Mouse (Mus musculus) Patski (cell line): Measurements from ENCODE around the gene Gm45837. TPM values are rescaled to one million over a fixed set of nuclear protein-coding genes. Genes with fewer than 3 reads are reported as not detected.

ENCODE experiments used
- ATAC-seq: fragments of 100-300 bp; one replicate; pipeline ENCODE4 v1.8.0; 2021
- CTCF ChIA-PET: fragments of 350-600 bp; sonication (Branson Sonifier 250); formaldehyde crosslinking; loops from one replicate; lab custom pipeline; 2022; ENCODE audit warnings: inconsistent platforms; lab: Charles Lee
- POLR2A ChIA-PET: fragments of 350-600 bp; sonication (Branson Sonifier 250); formaldehyde crosslinking; loops from one replicate; lab custom pipeline; 2022; ENCODE audit warnings: antibody characterized with exemption, inconsistent platforms; lab: Charles Lee
- DNase-seq: peaks from one replicate; pipeline ENCODE4 v3.0.0-alpha.2; 2011; ENCODE audit warnings: low read depth, low spot score
- H3K27me3 ChIP-seq: fragments of 371-371 bp; one replicate; pipeline ENCODE4 v1.5.1; 2021
- CTCF ChIP-seq: fragments of 100-300 bp; IDR thresholded peaks from one replicate; pipeline ENCODE4 v1.5.1; 2021
- in situ Hi-C: fragments of 300-500 bp; cut with MboI; formaldehyde crosslinking; loops from 3 replicates; pipeline ENCODE4 v1.11.1; 2018; ENCODE audit warnings: low pct_unique_long_range_greater_than_20kb, mixed read lengths
- polyA plus RNA-seq: library from polyadenylated mRNA; unstranded; gene quantifications from one replicate; pipeline ENCODE4 v1.2.3, GENCODE M21; 2021

The Gm45837 gene
- polyA plus RNA-seq, 1 experiment from 2014 or later = 0.78 TPM

DNA sequence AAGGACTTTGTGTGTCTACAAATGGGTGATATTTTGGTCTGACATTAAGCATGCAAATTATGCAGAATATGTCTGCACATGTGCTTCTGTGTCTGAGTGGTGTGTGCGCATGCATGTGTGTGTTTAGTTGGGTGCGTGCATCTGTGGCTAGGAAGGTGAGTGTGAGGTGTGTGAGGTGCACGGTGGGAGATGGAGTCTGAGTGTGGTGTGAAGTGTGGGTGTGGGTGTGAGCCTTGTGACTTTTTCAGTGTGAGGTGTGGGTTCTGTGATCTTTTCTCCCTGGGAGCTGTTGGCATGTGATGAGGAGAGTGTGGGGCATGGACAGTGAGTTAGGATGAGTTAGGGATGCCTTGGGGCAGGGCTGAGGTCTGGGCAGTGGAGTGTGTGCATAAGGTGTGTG is 42.6 kb downstream of the Gm45837 start:
- in situ Hi-C loops = no loop called here
- ATAC-seq = no peak
- H3K27me3 ChIP-seq = peaks cover 5% of the 10 kb centered on the region
- DNase-seq = no peak
- CTCF ChIA-PET = no interaction called here
- no peak for TF ChIP-seq CTCF
- POLR2A ChIA-PET = no interaction called here

DNA sequence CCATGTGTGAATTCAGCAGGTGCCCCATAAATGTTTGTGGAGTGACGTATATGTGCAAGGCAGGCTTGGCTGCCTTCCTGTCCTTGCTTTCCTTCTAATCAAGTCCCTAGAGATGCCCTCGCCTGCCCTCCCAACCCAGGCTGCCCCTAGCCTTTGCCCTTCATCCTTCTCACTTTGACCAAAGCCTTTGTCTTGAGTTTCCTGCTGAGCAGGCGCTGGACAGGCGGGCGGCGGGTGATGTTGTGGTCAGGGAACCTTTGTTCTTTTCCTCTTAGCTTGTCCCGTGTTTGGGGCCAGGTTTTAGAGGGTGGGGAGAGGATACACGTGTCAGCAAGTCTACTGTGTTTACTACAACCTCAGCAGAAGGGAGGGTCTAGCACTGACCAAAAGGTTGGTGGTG is 43.0 kb downstream of the Gm45837 start:
- CTCF ChIA-PET = no interaction called here
- POLR2A ChIA-PET = no interaction called here
- DNase-seq = no peak
- ATAC-seq = no peak
- no peak for TF ChIP-seq CTCF
- in situ Hi-C loops = no loop called here
- peaks cover 5% of the 10 kb centered on the region for H3K27me3 ChIP-seq

DNA sequence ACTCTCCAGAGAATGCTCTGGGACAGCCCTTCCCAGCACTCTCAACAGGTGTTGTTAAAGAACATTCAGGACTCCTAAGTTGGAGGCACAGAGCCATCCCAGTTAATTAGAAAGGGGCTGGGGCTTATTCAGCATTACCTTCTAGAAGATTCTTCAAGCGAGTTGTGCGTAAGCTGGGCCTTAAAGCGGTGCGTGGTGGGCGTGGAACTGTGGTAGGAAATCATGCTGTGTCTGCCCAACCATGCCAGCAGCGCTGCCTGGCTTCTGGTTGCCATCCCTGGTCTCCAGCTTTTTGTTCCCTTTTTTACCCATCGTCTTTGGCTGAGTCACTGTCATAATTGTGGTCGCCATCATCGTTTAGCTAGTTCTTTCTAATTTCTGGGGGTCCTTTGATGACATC is 43.8 kb downstream of the Gm45837 start:
- no peak for ATAC-seq
- POLR2A ChIA-PET = no interaction called here
- in situ Hi-C loops = no loop called here
- CTCF ChIA-PET = no interaction called here
- TF ChIP-seq CTCF = no peak
- H3K27me3 ChIP-seq = peaks cover 5% of the 10 kb centered on the region
- DNase-seq = no peak

DNA sequence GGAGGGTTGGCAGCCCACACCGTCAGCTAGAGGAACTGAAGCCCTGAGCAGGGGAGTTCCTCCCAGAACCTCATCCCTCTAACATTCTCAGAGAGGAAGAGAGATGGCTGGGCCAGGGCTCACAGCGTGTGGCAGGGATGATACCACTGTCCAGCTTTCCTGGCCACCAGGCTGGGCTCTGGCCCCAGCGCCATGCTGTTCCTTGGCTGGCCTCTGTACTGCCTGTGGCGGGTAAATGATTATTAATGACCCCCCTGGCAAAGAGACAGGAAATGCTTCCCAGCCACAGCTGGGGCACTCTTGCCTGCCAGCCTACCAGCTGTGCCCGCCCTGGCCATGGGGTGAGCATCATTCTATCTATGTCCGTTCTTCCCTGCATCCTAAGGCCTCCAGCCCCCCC is 44.5 kb downstream of the Gm45837 start:
- H3K27me3 ChIP-seq = peaks cover 5% of the 10 kb centered on the region
- ChIA-PET CTCF (no interaction called here), POLR2A (no interaction called here)

DNA sequence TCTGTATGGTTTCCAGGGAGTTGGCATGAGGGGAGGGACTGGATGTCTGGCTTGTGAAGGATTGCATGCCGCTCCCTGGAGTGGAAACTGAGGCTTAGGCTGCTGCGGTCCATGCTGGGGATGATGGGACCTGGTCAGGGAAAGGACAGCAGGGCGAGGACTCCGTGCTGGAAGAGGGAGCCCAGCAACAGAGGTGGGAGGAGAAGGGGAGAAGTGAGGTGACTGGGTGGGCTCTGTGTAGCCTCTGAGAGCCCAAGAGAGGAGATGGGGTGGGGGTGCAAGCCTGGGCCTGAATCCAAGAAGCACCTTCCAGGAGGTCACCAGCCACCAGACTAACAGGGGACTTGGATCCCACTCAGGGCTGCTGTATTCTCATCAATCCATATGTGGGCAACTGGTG is 45.6 kb downstream of the Gm45837 start:
- POLR2A ChIA-PET = no interaction called here
- ATAC-seq = no peak

More for the DNA sequence above, 44.5 kb downstream of the Gm45837 start:
- TF ChIP-seq CTCF = no peak
- DNase-seq = no peak
- ATAC-seq = no peak
- in situ Hi-C loops = no loop called here

DNA sequence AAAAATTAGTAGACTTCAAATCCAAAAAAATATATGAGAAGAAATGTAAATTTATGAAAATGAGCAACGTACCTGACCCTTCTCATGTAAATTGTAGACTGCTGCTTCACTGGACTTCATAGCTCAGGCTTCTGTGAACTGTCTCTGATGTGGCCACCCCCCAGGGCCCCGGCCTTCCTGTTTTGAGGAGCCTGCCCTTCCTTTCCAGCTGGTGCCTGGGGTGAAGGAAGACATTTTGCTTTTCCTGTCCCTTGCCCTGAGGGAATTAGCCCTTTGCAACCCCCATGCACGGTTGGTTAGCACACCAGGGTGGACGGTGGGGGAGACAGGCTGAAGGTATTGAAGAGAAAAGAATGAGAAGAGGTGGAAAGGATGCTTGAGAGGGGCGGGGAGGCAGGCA is 46.1 kb downstream of the Gm45837 start:
- no peak for DNase-seq
- no peak for TF ChIP-seq CTCF
- in situ Hi-C loops = no loop called here
- POLR2A ChIA-PET = no interaction called here
- peaks cover 5% of the 10 kb centered on the region for H3K27me3 ChIP-seq
- ATAC-seq = no peak
- CTCF ChIA-PET = no interaction called here

More for the DNA sequence above, 45.6 kb downstream of the Gm45837 start:
- DNase-seq = no peak
- peaks cover 5% of the 10 kb centered on the region for H3K27me3 ChIP-seq
- TF ChIP-seq CTCF = no peak
- CTCF ChIA-PET = no interaction called here
- in situ Hi-C loops = no loop called here

DNA sequence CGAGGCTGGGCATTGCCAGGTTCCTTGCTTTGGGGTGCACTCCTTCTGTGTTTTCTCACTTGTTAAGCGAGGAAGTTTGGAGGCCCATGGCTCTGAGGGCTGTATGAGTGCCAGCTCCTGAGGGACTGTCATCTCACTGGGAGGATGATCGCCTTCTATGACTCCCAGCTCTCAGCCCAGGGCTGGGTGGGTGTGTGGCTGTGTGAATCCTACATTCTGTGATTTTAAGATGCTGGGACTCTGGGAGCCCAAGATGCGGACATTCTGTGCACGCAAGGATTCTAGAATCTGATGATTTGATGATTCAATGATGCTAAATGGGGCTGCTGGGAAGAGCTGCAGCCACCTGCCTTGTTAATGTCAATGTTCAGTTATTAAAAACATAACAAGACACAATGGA is 46.6 kb downstream of the Gm45837 start:
- TF ChIP-seq CTCF = no peak
- DNase-seq (no peak), ATAC-seq (no peak)
- in situ Hi-C loops = no loop called here
- POLR2A ChIA-PET = no interaction called here
- no peaks in the 10 kb centered on the region for H3K27me3 ChIP-seq
- CTCF ChIA-PET = no interaction called here

DNA sequence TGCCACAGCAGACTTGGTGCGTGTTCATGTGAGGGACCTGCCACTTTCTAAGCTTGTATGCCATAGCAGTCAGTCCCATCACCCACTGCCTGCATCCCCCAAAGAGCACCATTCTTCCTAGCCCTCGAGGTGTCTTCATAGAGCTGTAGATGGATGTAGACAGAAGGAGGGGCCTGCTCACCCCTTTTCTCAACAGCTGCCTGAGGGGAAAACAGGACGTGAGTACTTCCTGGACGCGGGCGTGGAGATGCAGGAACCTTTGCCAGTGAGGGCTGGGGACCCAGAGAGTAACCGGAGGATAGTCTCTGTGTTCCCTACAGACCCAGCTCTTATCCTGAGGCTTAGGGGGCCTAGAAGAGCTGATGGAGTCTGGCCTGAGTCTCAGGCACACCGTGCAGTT is 47.1 kb downstream of the Gm45837 start:
- ChIA-PET POLR2A (no interaction called here), CTCF (no interaction called here)
- no peak for ATAC-seq
- DNase-seq = no peak
- H3K27me3 ChIP-seq = no peaks in the 10 kb centered on the region
- in situ Hi-C loops = no loop called here
- no peak for TF ChIP-seq CTCF

DNA sequence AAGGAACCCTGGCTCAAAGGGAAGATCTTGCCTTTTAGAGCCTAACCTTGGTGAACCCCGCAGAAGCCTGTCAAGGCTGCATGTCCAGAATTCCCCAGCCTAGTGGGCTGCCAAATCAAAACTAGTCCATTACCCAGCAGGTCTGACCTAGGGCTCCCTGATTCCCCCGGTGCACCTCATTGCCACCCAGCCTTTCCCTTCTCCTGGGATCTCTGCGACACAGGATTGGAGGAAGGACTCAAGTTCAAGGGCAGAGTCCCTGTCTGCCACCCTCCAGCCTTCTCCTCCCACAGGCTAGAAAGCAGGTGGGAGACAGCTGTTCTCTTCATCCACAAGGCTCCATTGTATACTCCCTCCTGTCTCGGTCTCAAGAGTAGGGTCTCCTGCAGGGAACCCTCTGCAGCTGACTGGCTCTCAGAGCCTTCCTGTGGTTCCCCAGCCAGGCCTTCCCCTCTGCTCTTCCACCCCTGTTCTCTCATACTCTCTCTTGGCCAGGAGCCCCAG is 47.6 kb downstream of the Gm45837 start:
- CTCF ChIA-PET = no interaction called here

DNA sequence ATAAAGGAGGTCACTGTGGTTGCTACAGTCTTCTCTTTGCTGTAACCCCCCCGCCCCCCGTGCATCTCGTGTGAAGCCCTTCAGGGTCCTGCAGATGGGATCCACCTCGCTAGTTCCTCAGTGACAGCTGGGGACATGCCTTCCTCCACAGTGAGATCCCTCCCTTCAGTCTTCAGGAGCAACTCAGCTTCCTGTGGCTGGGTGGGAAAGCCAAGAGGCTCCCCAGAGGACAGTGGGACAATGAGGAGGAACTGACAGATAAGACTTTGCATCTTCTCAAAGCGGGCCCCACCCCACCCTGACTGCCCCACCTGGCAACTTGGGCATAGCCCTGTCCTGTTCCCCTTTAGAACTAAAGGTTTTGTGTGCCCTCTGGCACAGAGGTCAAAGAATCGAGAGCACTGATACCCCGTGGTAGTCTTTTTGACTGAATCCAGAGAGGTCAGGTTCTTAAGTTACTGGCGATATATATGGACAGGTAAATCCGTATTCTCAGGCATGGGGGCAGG is 48.7 kb downstream of the Gm45837 start:
- DNase-seq (no peak), ATAC-seq (no peak)
- in situ Hi-C loops = no loop called here
- H3K27me3 ChIP-seq = no peaks in the 10 kb centered on the region
- POLR2A ChIA-PET = no interaction called here
- TF ChIP-seq CTCF = no peak
- CTCF ChIA-PET = no interaction called here

More for the DNA sequence above, 47.6 kb downstream of the Gm45837 start:
- TF ChIP-seq CTCF = no peak
- no peaks in the 10 kb centered on the region for H3K27me3 ChIP-seq
- in situ Hi-C loops = no loop called here
- POLR2A ChIA-PET = no interaction called here
- no peak for DNase-seq
- no peak for ATAC-seq

DNA sequence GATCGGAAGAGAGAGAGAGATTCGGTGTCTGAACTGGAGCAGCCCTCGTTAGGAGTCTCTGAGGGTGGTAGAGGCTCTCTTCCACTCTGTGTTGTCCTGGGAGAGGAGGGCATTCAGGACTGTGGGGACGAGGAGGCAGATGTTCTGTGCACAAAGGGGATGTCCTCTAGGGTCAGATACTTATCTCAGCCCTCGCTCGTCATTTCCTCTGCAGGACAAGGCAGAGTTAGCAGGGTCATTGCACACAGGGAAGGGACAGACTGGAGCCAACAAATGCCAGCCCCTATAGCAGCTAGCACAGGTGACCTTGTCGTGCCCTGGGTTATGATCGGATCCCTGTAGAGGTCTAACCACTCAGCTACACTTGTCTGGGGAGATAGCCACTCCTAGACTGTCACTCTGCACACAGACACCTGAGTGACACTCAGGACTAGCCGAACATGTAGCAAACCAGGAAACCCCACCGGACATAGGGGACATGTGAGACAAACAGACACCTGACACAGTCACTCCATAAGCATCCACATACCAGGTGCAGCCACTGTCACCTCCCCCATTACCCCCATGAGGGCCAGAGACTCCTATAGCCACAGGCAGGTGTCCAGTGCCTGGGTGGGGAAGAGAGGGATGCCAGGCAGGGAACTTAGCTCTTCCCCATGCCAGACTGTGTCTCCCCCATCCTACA is 49.4 kb downstream of the Gm45837 start:
- no peak for ATAC-seq

DNA sequence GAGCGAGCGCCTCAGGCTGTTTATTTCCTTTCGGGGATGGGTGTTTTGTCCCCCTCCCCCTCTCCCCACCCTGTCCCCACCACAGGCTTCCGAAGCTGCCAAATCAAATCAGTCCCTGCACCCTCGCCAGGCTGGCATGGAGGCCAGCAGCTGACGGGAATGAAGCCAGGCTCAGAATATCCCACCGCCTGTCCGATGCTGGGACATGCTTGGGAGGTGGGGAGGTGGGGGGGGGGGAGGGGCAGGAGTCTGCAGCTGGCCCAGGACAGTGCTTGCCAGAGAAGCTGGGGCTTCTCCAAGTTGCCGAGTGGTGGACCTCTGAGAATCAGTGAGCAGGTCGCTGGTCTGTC is 49.9 kb downstream of the Gm45837 start:
- in situ Hi-C loops = no loop called here
- ChIA-PET CTCF (no interaction called here), POLR2A (no interaction called here)
- TF ChIP-seq CTCF = no peak
- no peaks in the 10 kb centered on the region for H3K27me3 ChIP-seq
- ATAC-seq = no peak
- no peak for DNase-seq

More for the DNA sequence above, 49.4 kb downstream of the Gm45837 start:
- in situ Hi-C loops = no loop called here
- CTCF ChIA-PET = no interaction called here
- no peak for DNase-seq
- TF ChIP-seq CTCF = no peak
- no peaks in the 10 kb centered on the region for H3K27me3 ChIP-seq
- POLR2A ChIA-PET = no interaction called here
